Mouse (Mus musculus) hematopoietic stem cell, adult 5-6 weeks (primary cell): ENCODE data around the gene Cd34. TPM values are rescaled to one million over a fixed set of nuclear protein-coding genes. Genes with fewer than 3 reads are reported as not detected.

Experiments
- ATAC-seq, 2 experiments: fragments of 125-278 bp in 1 of 2; replicated peaks in 1 of 2; 2 replicates each; pipeline ENCODE4 v1.8.0; 2016 to 2017; ENCODE audit warnings: inconsistent platforms in 2 of 2, mild to moderate bottlenecking in 2 of 2, moderate number of reproducible peaks in 2 of 2, low read depth in 1 of 2, moderate TSS enrichment in 1 of 2; ENCODE audit not compliant: low FRiP score in 2 of 2, poor library complexity in 2 of 2, severe bottlenecking in 2 of 2, insufficient read depth in 1 of 2, low TSS enrichment in 1 of 2
- total RNA-seq: library from RNA; stranded (forward); fragments of 172-1452, 232-1000 nt; gene quantifications from 2 replicates; pipeline ENCODE4 v1.2.3, GENCODE M21; 2017

The Cd34 gene
- total RNA-seq, 1 experiment from 2014 or later: 809 TPM

DNA sequence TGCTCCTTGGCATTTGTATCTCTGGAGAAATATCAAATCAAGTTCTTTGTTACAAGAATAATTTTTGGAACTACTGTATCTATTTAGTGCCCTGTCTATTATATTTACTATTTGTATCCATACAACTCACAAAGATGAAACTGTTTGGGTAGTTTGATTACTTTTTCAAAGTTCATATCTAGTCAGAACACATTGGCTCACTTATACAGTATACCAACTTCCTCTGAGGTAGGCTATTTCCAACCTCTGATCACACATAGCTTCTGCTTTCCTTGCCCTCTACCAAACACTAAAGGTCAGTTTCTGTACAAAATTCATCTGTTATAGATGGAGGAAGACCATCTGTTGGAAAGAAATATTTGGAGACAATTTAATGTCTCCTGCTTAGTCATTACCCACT is 16.1 kb downstream of the Cd34 start:
- ATAC-seq: no peak

GRCm38 (mm10) chr1:194955749-194956148 is 17.1 kb downstream of the Cd34 start:
- no peak for ATAC-seq

GRCm38 (mm10) chr1:194957021-194957420 is 18.4 kb downstream of the Cd34 start:
- no peak for ATAC-seq

- ATAC-seq: peak; percentile 81 to 85
Observed at GRCm38 (mm10) chr1:194962181-194962580, 23.6 kb downstream of the Cd34 start.

DNA sequence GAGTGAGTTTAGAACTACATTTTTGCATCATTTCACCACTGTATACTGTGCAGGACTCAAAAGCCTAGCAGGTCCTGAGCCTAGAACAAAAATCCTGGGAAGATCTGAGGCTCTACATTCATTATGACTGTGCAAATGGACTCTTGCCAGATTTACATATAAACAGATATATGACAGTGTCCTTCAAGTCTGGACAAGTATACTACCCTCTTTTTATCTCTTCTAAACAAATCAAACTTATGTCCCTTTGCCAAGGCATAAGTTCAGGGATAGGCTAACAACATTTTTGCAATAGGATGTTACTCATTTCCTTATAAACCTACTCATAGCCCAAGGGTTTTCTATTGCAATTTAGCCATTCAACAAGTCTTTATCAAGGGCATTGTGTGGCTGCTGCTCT is 24.1 kb downstream of the Cd34 start:
- no peak for ATAC-seq

GRCm38 (mm10) chr1:194971980-194972379 is 33.4 kb downstream of the Cd34 start:
- no peak for ATAC-seq

- peak; percentile 80 to 87 for ATAC-seq
Observed at GRCm38 (mm10) chr1:194976164-194976516, 37.5 kb downstream of the Cd34 start.

- peak; percentile 74 to 82 for ATAC-seq
Observed at GRCm38 (mm10) chr1:194976517-194977370, 38.1 kb downstream of the Cd34 start.

DNA sequence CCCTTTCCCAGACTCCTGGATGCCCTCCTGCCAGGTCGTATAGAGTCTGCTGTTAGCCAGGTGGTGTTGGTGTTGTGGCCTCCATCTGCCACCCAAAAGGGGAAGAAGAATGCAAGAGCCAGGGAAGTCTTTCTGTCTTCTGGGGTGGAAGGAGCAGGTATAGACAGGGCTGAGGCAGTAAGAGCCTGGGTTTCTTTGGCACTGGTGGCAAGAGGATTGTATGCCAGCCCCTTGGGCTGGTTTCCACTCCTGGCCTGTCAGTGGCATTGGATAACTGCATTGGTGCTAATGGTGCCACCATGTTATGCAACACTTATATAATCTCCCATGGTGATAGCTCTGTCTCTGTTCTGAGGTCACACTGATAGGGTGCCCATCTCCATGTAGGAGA is 38.7 kb downstream of the Cd34 start:
- ATAC-seq: peak; percentile 19; a peak in 1 of 4 replicates

- ATAC-seq: no peak
Observed at GRCm38 (mm10) chr1:194977946-194978720, 39.5 kb downstream of the Cd34 start.

GRCm38 (mm10) chr1:194980826-194981435 is 42.3 kb downstream of the Cd34 start:
- no peak for ATAC-seq

GRCm38 (mm10) chr1:194982931-194983690 is 44.5 kb downstream of the Cd34 start:
- peak; percentile 35 to 51; a peak in 2 of 4 replicates for ATAC-seq

DNA sequence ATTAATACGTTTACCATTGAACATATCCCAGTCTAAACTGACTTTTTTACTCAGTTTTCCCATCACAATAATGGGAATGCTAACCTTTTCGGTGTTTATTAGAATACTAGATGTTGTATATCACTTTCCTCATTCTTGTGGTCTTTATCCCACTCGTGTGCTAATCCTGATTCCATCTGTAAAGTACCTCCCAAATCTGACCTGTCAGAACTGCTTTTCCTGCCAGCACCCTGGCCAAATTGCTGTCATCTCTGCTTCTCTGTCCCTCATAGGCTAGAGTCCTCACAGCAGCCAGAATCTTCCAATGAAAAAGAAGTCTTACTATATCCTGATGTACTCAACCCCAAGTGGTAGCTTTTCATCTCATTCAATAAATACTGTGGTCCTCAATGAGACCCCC is 46.3 kb downstream of the Cd34 start:
- ATAC-seq: no peak

- peak; percentile 37 to 47; a peak in 3 of 4 replicates for ATAC-seq
Observed at GRCm38 (mm10) chr1:194985442-194986210, 47.0 kb downstream of the Cd34 start.

DNA sequence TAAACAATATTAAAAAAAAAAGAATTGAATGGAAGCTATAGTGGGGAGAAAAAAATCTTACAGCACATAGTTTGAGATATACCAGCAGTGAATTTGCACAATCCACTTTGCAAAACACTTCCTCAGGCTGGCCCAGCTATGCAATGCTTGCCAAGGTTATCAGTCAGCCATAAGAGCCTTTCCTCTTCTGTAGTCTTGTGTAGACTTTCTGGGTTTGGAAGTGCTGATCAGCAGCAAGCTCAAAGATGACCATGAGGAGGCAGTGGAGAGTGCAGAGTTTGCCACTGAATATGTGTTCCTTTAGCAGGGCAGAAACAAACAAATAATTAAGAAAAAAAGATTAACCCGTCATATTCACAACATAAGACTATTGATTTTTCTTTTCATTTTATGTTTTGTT is 50.4 kb downstream of the Cd34 start:
- ATAC-seq: peak in 1 of 2 experiments; percentile 43; a peak in 1 of 4 replicates

- no peak for ATAC-seq
Observed at GRCm38 (mm10) chr1:194990976-194991375, 52.4 kb downstream of the Cd34 start.

DNA sequence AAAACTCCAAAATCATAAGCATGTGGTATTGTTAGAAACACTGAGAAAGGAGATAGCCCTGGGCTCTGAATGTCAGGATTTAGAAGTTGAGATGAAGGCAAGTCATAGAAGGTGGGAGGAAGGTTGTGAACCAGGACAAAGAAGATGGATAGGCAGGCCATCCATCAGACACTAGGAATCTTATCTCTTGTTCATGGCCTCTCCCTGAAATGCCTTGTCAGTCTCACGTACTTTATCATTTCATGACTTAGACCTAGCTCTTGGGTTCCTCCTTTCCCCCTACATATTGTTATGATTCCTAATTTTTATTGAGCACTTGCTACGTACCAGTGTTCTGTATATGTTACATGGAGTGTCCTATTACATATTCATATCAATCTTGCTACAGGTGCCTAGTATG is 53.0 kb downstream of the Cd34 start:
- ATAC-seq: no peak
